Mouse (Mus musculus) liver, embryonic 14.5 days (tissue): ENCODE data around the gene Mesd.

Experiments
- CTCF ChIP-seq: IDR thresholded peaks from 2 replicates; pipeline ENCODE4 v1.5.1; 2016; ENCODE audit warnings: antibody characterized with exemption, low read depth, control low read depth
- EP300 ChIP-seq: IDR thresholded peaks from 2 replicates; pipeline ENCODE4 v1.6.1; 2016; ENCODE audit warnings: antibody characterized with exemption, low read depth

- TF ChIP-seq CTCF (no peak), EP300 (no peak)
Measured at GRCm38 (mm10) chr7:83852381-83853380, 31.6 kb upstream of the Mesd start.
